Mouse (Mus musculus) spleen, adult 12 weeks (tissue): Measurements from ENCODE around the gene Ache.
"Not testable (repeated sequence)": the region's sequence is repeated elsewhere in the genome, so short reads cannot be mapped to it uniquely, and the experiment has no call there.

Experiments used
- DNase-seq: peaks from one replicate; pipeline ENCODE4 v3.0.0; 2022; ENCODE audit warnings: low spot score

Ache gene

GRCm38 (mm10) chr5:137287032-137287952 is at the start of gene Ache:
TSS of gene Ache (plus strand) at chr5:137287519.
- DNase-seq: no peak

- DNase-seq: no peak
These were observed 23.2 kb upstream of the Ache start for GRCm38 (mm10) chr5:137263897-137264720.

- no peak for DNase-seq
These were observed 22.5 kb upstream of the Ache start for GRCm38 (mm10) chr5:137264787-137265186.

GRCm38 (mm10) chr5:137268131-137268910 is 19.0 kb upstream of the Ache start:
- DNase-seq: no peak

GRCm38 (mm10) chr5:137277360-137278342 is 9.7 kb upstream of the Ache start:
- no peak for DNase-seq

GRCm38 (mm10) chr5:137284411-137284810 is 2.9 kb upstream of the Ache start:
- DNase-seq: not testable (repeated sequence)

GRCm38 (mm10) chr5:137285045-137285444 is 2.3 kb upstream of the Ache start:
- peak; percentile 70 for DNase-seq

- DNase-seq: no peak
These were observed 1.3 kb upstream of the Ache start for GRCm38 (mm10) chr5:137285986-137286385.

- peak; percentile 74 for DNase-seq
These were observed 676 bp upstream of the Ache start for GRCm38 (mm10) chr5:137286655-137287031.

- peak; percentile 34 for DNase-seq
These were observed 829 bp downstream of the Ache start for GRCm38 (mm10) chr5:137287953-137288743.

GRCm38 (mm10) chr5:137288999-137289470 is 1.7 kb downstream of the Ache start:
- no peak for DNase-seq

GRCm38 (mm10) chr5:137289591-137290365 is 2.5 kb downstream of the Ache start:
- peak; percentile 77 for DNase-seq

GRCm38 (mm10) chr5:137290677-137291076 is 3.4 kb downstream of the Ache start:
- DNase-seq: peak; percentile 86

GRCm38 (mm10) chr5:137291381-137291926 is 4.1 kb downstream of the Ache start:
- DNase-seq: no peak

- peak; percentile 77 for DNase-seq
These were observed 6.0 kb downstream of the Ache start for GRCm38 (mm10) chr5:137293282-137293681.

- peak; percentile 89 for DNase-seq
These were observed 6.8 kb downstream of the Ache start, which contains the start of gene Ufsp1 for GRCm38 (mm10) chr5:137293839-137294743. TSS of gene Ufsp1 (plus strand) at chr5:137294629.

- DNase-seq: no peak
These were observed 7.4 kb downstream of the Ache start for GRCm38 (mm10) chr5:137294744-137295093.

GRCm38 (mm10) chr5:137295296-137295695 is 8.0 kb downstream of the Ache start:
- no peak for DNase-seq
